Mouse (Mus musculus) intestine, embryonic 16.5 days (tissue): ENCODE data around the gene Bbs9. TPM values are rescaled to one million over a fixed set of nuclear protein-coding genes. Genes with fewer than 3 reads are reported as not detected.

Experiments
- ATAC-seq: fragments of 200-750 bp; cut with Nextera tagmentation; 2 replicates; pipeline ENCODE4 v1.8.0; 2017; ENCODE audit warnings: moderate TSS enrichment, moderate library complexity
- H3K27ac ChIP-seq: fragments of 300-500 bp; sonication (generic); 2 replicates; pipeline ENCODE4 v1.5.1; 2014; ENCODE audit warnings: mild to moderate bottlenecking, low read length
- H3K27me3 ChIP-seq: fragments of 300-500 bp; sonication (generic); replicated peaks from 2 replicates; pipeline ENCODE4 v1.6.1; 2014; ENCODE audit warnings: low read length, control low read depth, mixed read lengths; ENCODE audit not compliant: control insufficient read depth, insufficient read depth
- H3K36me3 ChIP-seq: fragments of 300-500 bp; sonication (generic); 2 replicates; pipeline ENCODE4 v1.6.1; 2014; ENCODE audit warnings: low read length, control low read depth; ENCODE audit not compliant: control insufficient read depth, insufficient read depth
- H3K4me1 ChIP-seq: fragments of 300-500 bp; sonication (generic); 2 replicates; pipeline ENCODE4 v1.6.1; 2014; ENCODE audit warnings: low read length, control low read depth, mixed read lengths; ENCODE audit not compliant: control insufficient read depth, insufficient read depth
- H3K4me2 ChIP-seq: fragments of 300-500 bp; sonication (generic); 2 replicates; pipeline ENCODE4 v1.6.1; 2014; ENCODE audit warnings: low read depth, low read length, control low read depth
- H3K4me3 ChIP-seq: fragments of 300-500 bp; sonication (generic); 2 replicates; pipeline ENCODE4 v1.5.1; 2014; ENCODE audit warnings: mild to moderate bottlenecking, low read length
- H3K9ac ChIP-seq: fragments of 300-500 bp; sonication (generic); 2 replicates; pipeline ENCODE4 v1.6.1; 2014; ENCODE audit warnings: low read depth, low read length
- H3K9me3 ChIP-seq: fragments of 300-500 bp; sonication (generic); 2 replicates; pipeline ENCODE4 v1.6.1; 2016; ENCODE audit warnings: low read length, control low read depth; ENCODE audit not compliant: control insufficient read depth
- whole genome bisulfite sequencing: fragments of 180-500 bp; shearing (Covaris S2); extraction: QIAGEN DNeasy Blood & Tissue Kit; methylation state at CpG from one replicate; pipeline ENCODE4 v1.1.7; 2014; 5-methylcytosine and 5-hydroxymethylcytosine counted together
- polyA plus RNA-seq: library from polyadenylated mRNA; unstranded; fragments of >200 nt; fragmentation: Nextera tagmentation; extraction: Ambion mirVana; gene quantifications from 2 replicates; pipeline ENCODE4 v1.2.1, GENCODE M21; 2015

Bbs9 gene
- polyA plus RNA-seq, 1 experiment from 2014 or later = 12.6 TPM

DNA sequence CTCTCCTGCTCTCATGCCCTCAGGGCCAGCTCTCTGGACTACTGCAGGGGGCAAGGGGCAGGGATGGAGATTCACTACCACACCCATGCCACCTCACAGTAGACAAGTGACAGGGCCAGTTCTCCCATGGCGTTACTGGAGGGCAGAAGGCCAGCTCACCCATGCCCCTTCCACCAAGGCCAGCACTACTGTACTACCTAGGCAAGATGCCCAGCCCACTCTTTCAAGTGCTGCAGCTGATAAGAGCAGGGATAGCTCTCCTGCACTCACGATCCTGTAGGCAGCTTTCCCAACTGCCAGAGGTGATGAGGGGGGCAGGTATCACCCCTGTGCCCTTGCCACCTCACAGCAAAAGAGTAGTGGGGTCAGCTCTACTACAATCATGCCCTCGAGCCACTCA, 429.9 kb downstream of the Bbs9 start:
- no peaks in the 10 kb centered on the region for H3K36me3 ChIP-seq
- no peak overlapping the region for H3K9ac ChIP-seq
- 71% methylated on average over 3 of the region's 3 CpGs for WGBS
- no peak overlapping the region for H3K27ac ChIP-seq
- no peaks in the 10 kb centered on the region for H3K9me3 ChIP-seq
- no peak overlapping the region for H3K4me2 ChIP-seq
- H3K4me3 ChIP-seq = no peak overlapping the region
- no peaks in the 10 kb centered on the region for H3K27me3 ChIP-seq
- H3K4me1 ChIP-seq = no peaks in the 10 kb centered on the region
- no peak for ATAC-seq

DNA sequence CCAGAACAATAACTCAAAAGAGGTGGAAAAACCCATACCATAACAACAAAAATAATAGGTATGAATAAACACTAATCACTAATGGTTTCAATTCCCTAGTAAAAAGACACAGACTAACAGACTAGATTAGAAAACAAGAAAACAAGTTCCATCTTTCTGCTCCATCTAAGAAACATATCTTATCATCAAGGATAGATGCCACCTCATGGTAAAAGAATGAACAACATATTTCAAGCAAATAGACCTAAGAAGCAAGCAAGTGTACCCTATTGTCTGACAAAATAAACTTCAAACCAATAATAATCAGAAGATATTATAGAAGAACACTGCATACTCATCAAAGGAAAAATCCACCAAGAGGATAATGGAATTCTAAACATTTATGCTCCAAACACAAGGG, 441.3 kb downstream of the Bbs9 start:
- H3K9me3 ChIP-seq = no peaks in the 10 kb centered on the region
- H3K4me1 ChIP-seq = no peaks in the 10 kb centered on the region
- H3K4me3 ChIP-seq = no peak overlapping the region
- H3K27me3 ChIP-seq = no peaks in the 10 kb centered on the region
- no peak overlapping the region for H3K9ac ChIP-seq
- no peak overlapping the region for H3K4me2 ChIP-seq
- no peak for ATAC-seq
- H3K27ac ChIP-seq = no peak overlapping the region
- no peaks in the 10 kb centered on the region for H3K36me3 ChIP-seq

DNA sequence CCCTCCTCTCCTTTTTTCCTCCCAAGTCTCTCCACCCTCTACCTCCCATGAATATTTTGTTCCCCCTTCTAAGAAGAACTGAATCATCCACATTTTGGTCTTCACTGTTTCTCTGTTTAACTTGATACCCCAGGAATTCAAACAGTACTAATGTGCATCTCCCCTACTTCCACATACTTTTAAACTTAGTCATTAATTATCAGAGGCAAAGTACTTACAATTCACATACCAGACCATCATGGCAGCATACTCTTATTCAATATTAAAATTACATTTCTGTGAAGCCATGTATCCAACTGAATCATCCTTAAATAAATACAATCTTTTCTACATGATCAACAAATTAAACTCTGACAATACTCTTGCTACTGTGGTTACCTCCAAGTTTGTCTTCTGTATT, 460.1 kb downstream of the Bbs9 start:
- no peaks in the 10 kb centered on the region for H3K4me1 ChIP-seq
- H3K27ac ChIP-seq = no peak overlapping the region
- H3K4me2 ChIP-seq = no peak overlapping the region
- H3K9ac ChIP-seq = no peak overlapping the region
- H3K9me3 ChIP-seq = no peaks in the 10 kb centered on the region
- no peaks in the 10 kb centered on the region for H3K27me3 ChIP-seq
- H3K36me3 ChIP-seq = no peaks in the 10 kb centered on the region
- ATAC-seq = no peak
- H3K4me3 ChIP-seq = no peak overlapping the region

Other genes with a start within 250 kb of the Bbs9 start
- gene Zfp599, start 215.8 kb upstream of the Bbs9 start, polyA plus RNA-seq = 3.1 and 3.9 TPM in 2 replicates
- gene Zfp810, start 168.1 kb upstream of the Bbs9 start, polyA plus RNA-seq = 11.8 and 12.7 TPM in 2 replicates
- gene Anln, start 86.5 kb upstream of the Bbs9 start, polyA plus RNA-seq = 35.7 and 36.0 TPM in 2 replicates
- gene 9530077C05Rik, start 64.2 kb upstream of the Bbs9 start, polyA plus RNA-seq = 3.0 and 3.4 TPM in 2 replicates
- gene Gm17545, start 21.4 kb upstream of the Bbs9 start, polyA plus RNA-seq = not detected in 2 replicates
- gene Rp9, start 6.0 kb upstream of the Bbs9 start, polyA plus RNA-seq = 58.3 and 58.4 TPM in 2 replicates